Mouse (Mus musculus) right cerebral cortex, adult 18-20 months (tissue): Measurements from ENCODE around the gene Scarf1.

Experiments
- DNase-seq: peaks from one replicate; pipeline ENCODE4 v3.0.0; 2022; ENCODE audit warnings: mixed read lengths

Gene Scarf1

GRCm38 (mm10) chr11:75512301-75513018 is 880 bp upstream of the Scarf1 start:
- DNase-seq = no peak

- DNase-seq = no peak
Measured at GRCm38 (mm10) chr11:75515186-75515585, 1.8 kb downstream of the Scarf1 start.

- peak; percentile 48 for DNase-seq
Measured at GRCm38 (mm10) chr11:75519834-75520633, 6.7 kb downstream of the Scarf1 start.

- no peak for DNase-seq
Measured at GRCm38 (mm10) chr11:75521609-75522008, 8.3 kb downstream of the Scarf1 start.

GRCm38 (mm10) chr11:75522793-75523192 is 9.5 kb downstream of the Scarf1 start:
- DNase-seq = no peak

- no peak for DNase-seq
Measured at GRCm38 (mm10) chr11:75525531-75526125, 12.3 kb downstream of the Scarf1 start.

GRCm38 (mm10) chr11:75526943-75527342 is 13.6 kb downstream of the Scarf1 start:
- no peak for DNase-seq

- DNase-seq = no peak
Measured at GRCm38 (mm10) chr11:75529771-75530170, 16.4 kb downstream of the Scarf1 start.

GRCm38 (mm10) chr11:75530325-75530724 is 17.0 kb downstream of the Scarf1 start:
- DNase-seq = peak; percentile 94

- DNase-seq = no peak
Measured at GRCm38 (mm10) chr11:75530845-75531373, 17.6 kb downstream of the Scarf1 start.

- peak; percentile 98 for DNase-seq
Measured at GRCm38 (mm10) chr11:75531469-75532242, 18.3 kb downstream of the Scarf1 start, which contains the start of gene Slc43a2. Gene Slc43a2 (plus strand): TSS chr11:75531694.

- peak; percentile 54 for DNase-seq
Measured at GRCm38 (mm10) chr11:75532340-75533277, 19.3 kb downstream of the Scarf1 start.

GRCm38 (mm10) chr11:75533314-75534015 is 20.1 kb downstream of the Scarf1 start:
- DNase-seq = no peak

GRCm38 (mm10) chr11:75534286-75535033 is 21.1 kb downstream of the Scarf1 start:
- DNase-seq = no peak

- DNase-seq = no peak
Measured at GRCm38 (mm10) chr11:75535106-75535795, 21.9 kb downstream of the Scarf1 start.

GRCm38 (mm10) chr11:75536255-75537024 is 23.1 kb downstream of the Scarf1 start:
- DNase-seq = no peak

- DNase-seq = no peak
Measured at GRCm38 (mm10) chr11:75537025-75537414, 23.7 kb downstream of the Scarf1 start.

GRCm38 (mm10) chr11:75537491-75538183 is 24.3 kb downstream of the Scarf1 start:
- no peak for DNase-seq
